Comparison of ENCODE assay signal across 8 mouse cellular contexts in genomic region chrX:164419471-164419939, GRCm38 (mm10). TPM values are rescaled to one million over a fixed set of nuclear protein-coding genes. Genes with fewer than 3 reads are reported as not detected.
DNase-seq lines count a peak whose midpoint lies in the region; ATAC-seq and TF ChIP-seq lines count a peak whose summit lies in the region.

TSS of gene Piga (plus strand) at chrX:164419787.

- peak within 1 kb of the TSS; percentile 52 for H3K4me2 ChIP-seq in forebrain, embryonic 15.5 days (replicated peaks)
- H3K4me2 ChIP-seq in lung, embryonic 14.5 days, result peak within 1 kb of the TSS; percentile 55

- H3K9me3 ChIP-seq in ES-E14 (ENCODE audit: control insufficient read depth, insufficient read depth, low read depth, low read length), result no peaks in the 10 kb centered on the region
- H3K9me3 ChIP-seq in forebrain, embryonic 15.5 days, result no peaks in the 10 kb centered on the region
- H3K9me3 ChIP-seq in lung, embryonic 14.5 days (ENCODE audit: low read depth, low read length), result no peaks in the 10 kb centered on the region

- no peak for TF ChIP-seq POLR2A in olfactory bulb, adult 2 months (IDR thresholded peaks at IDR 0.05; ENCODE audit: insufficient read depth, low read depth, low read length)
- peak; percentile 52; the same call in 1 of the 2 replicates for TF ChIP-seq POLR2A in thymus, adult 2 months (IDR thresholded peaks at IDR 0.05; ENCODE audit: control insufficient read depth, extremely low read depth, insufficient read depth, low read length, poor library complexity)

- DNase-seq in ES-E14 (ENCODE audit: low read depth, low spot score), result peak; percentile 81
- DNase-seq in cerebellum, adult 11-12 months, result peak; percentile 96
- DNase-seq in heart, postnatal 36 days, result peak; percentile 82 to 85
- peak; percentile 89 to 94 for DNase-seq in layer of hippocampus, adult 2 months (ENCODE audit: low spot score in 2 of 2)
- DNase-seq in lung, embryonic 14.5 days, result peak; percentile 96
- peak; percentile 83 for DNase-seq in thymus, adult 2 months

- TF ChIP-seq CTCF in layer of hippocampus, adult 2 months (conservative IDR thresholded peaks at IDR 0.05), result no peak
- TF ChIP-seq CTCF in lung, embryonic 14.5 days (IDR thresholded peaks at IDR 0.05; ENCODE audit: low read depth), result no peak
- TF ChIP-seq CTCF in olfactory bulb, adult 2 months (IDR thresholded peaks at IDR 0.05; ENCODE audit: insufficient read depth, low read depth, low read length), result no peak
- peak; percentile 60; the same call in 1 of the 2 replicates for TF ChIP-seq CTCF in thymus, adult 2 months (IDR thresholded peaks at IDR 0.05; ENCODE audit: borderline replicate concordance, control insufficient read depth, extremely low read depth, insufficient read depth, low read length, poor library complexity)

- H3K36me3 ChIP-seq in ES-E14 (ENCODE audit: control insufficient read depth, insufficient read depth, low read length, poor library complexity, severe bottlenecking), result peaks cover 6% of the 10 kb centered on the region
- no peaks in the 10 kb centered on the region for H3K36me3 ChIP-seq in forebrain, embryonic 15.5 days
- H3K36me3 ChIP-seq in lung, embryonic 14.5 days (ENCODE audit: insufficient read depth), result peaks cover 20% of the 10 kb centered on the region
- H3K36me3 ChIP-seq in thymus, adult 2 months (ENCODE audit: control insufficient read depth, insufficient read depth, low read length), result peaks cover 10% of the 10 kb centered on the region

- 26% methylated on average over 40 of the region's 40 CpGs for WGBS in forebrain, embryonic 15.5 days
- 8% methylated on average over 36 of the region's 40 CpGs for WGBS in lung, embryonic 14.5 days
- WGBS in olfactory bulb, adult 2 months, result 10% methylated on average over 40 of the region's 40 CpGs
- WGBS in thymus, adult 2 months, result under 1% methylated on average over 40 of the region's 40 CpGs

- H3K4me3 ChIP-seq in ES-E14 (ENCODE audit: insufficient read depth in 1 of 2, low read depth in 1 of 2, low read length in 2 of 2, poor library complexity in 1 of 2, severe bottlenecking in 1 of 2), result peak within 1 kb of the TSS; percentile 84 to 89
- peak within 1 kb of the TSS; percentile 59 for H3K4me3 ChIP-seq in forebrain, embryonic 15.5 days
- peak within 1 kb of the TSS; percentile 71 for H3K4me3 ChIP-seq in layer of hippocampus, adult 2 months
- peak within 1 kb of the TSS; percentile 55 for H3K4me3 ChIP-seq in lung, embryonic 14.5 days (ENCODE audit: low read depth, low read length)
- H3K4me3 ChIP-seq in olfactory bulb, adult 2 months (ENCODE audit: insufficient read depth, low read depth, low read length), result peak within 1 kb of the TSS; percentile 92
- H3K4me3 ChIP-seq in thymus, adult 2 months (ENCODE audit: control insufficient read depth, insufficient read depth, low read length), result peak within 1 kb of the TSS; percentile 97

- H3K27ac ChIP-seq in ES-E14 (ENCODE audit: insufficient read depth, low read depth, low read length, poor library complexity, severe bottlenecking), result peak within 1 kb of the TSS; percentile 34; the same call in 1 of the 2 replicates
- H3K27ac ChIP-seq in forebrain, embryonic 15.5 days (replicated peaks), result peak within 1 kb of the TSS; percentile 57; the same call in 1 of the 2 replicates
- peak within 1 kb of the TSS; percentile 73 for H3K27ac ChIP-seq in layer of hippocampus, adult 2 months
- peak within 1 kb of the TSS; percentile 69 for H3K27ac ChIP-seq in lung, embryonic 14.5 days (ENCODE audit: low read depth)
- H3K27ac ChIP-seq in olfactory bulb, adult 2 months (ENCODE audit: insufficient read depth, low read depth, low read length), result 0 out of 2 replicates have a peak within 1 kb of the TSS, but pooled peaks have one; percentile 64
- H3K27ac ChIP-seq in thymus, adult 2 months (ENCODE audit: control insufficient read depth, insufficient read depth, low read length), result peak within 1 kb of the TSS; percentile 63

- ATAC-seq in forebrain, embryonic 15.5 days (replicated peaks), result peak; percentile 100
- peak; percentile 99 for ATAC-seq in lung, embryonic 14.5 days (ENCODE audit: insufficient read depth)

- in situ Hi-C loops in ES-E14 (cut with MboI; ENCODE audit: low sequenced_read_pairs in 2 of 2, unreplicated experiment in 2 of 2), result no loop called here

- no peaks in the 10 kb centered on the region for H3K27me3 ChIP-seq in forebrain, embryonic 15.5 days
- H3K27me3 ChIP-seq in lung, embryonic 14.5 days (ENCODE audit: insufficient read depth, low read length), result no peaks in the 10 kb centered on the region
- no peaks in the 10 kb centered on the region for H3K27me3 ChIP-seq in thymus, adult 2 months (ENCODE audit: control insufficient read depth, insufficient read depth, low read length)

- H3K4me1 ChIP-seq in ES-E14 (ENCODE audit: control insufficient read depth in 2 of 2, insufficient read depth in 2 of 2, low read length in 2 of 2, poor library complexity in 1 of 2), result no peaks in the 10 kb centered on the region; a peak in 1 of 4 replicates
- H3K4me1 ChIP-seq in forebrain, embryonic 15.5 days, result peaks cover 11% of the 10 kb centered on the region
- no peaks in the 10 kb centered on the region for H3K4me1 ChIP-seq in lung, embryonic 14.5 days (ENCODE audit: insufficient read depth)
- no peaks in the 10 kb centered on the region for H3K4me1 ChIP-seq in olfactory bulb, adult 2 months (ENCODE audit: control insufficient read depth, insufficient read depth, low read length)
- no peaks in the 10 kb centered on the region; the same call in 1 of the 2 replicates for H3K4me1 ChIP-seq in thymus, adult 2 months (replicated peaks; ENCODE audit: control insufficient read depth, insufficient read depth, low read length)

- intact Hi-C loops in heart, postnatal 36 days (cut with DNase I), result loop anchor here (10.0 kb wide), 2 partner anchors 345 to 465 kb away; partner anchors contain the start of genes Siah1b and Zrsr2

- H3K9ac ChIP-seq in ES-E14 (ENCODE audit: insufficient read depth, low read depth, low read length, poor library complexity, severe bottlenecking), result peak within 1 kb of the TSS; percentile 84
- peak within 1 kb of the TSS; percentile 50 for H3K9ac ChIP-seq in forebrain, embryonic 15.5 days (replicated peaks)
- peak within 1 kb of the TSS; percentile 64 for H3K9ac ChIP-seq in lung, embryonic 14.5 days

TF ChIP-seq in ES-E14, 5 proteins besides CTCF, POLR2A, EP300 and RAD21:
- TF ChIP-seq CHD2 (IDR thresholded peaks at IDR 0.05; ENCODE audit: low read depth, low read length) (no peak), MAFK (IDR thresholded peaks at IDR 0.05; ENCODE audit: insufficient read depth, low read depth, low read length) (no peak), HCFC1 (IDR thresholded peaks at IDR 0.05; ENCODE audit: borderline replicate concordance, insufficient read depth, low read length) (0 out of 2 replicates have a peak, but pooled peaks have one; percentile 18)

RNA-seq across cellular contexts. Expression of gene Piga, which starts in this region (rescaled TPM):
- total RNA-seq in ES-E14 (2012; rRNA removed), result 14.2 TPM in 2 replicates
- 8.0 and 8.5 TPM in 2 replicates for polyA plus RNA-seq in forebrain, embryonic 15.5 days (2015; fragmentation: Nextera tagmentation; extraction: Ambion mirVana)
- 1 to 10 TPM; 2.2 to 2.3 TPM for total RNA-seq in heart, postnatal 36 days (2021)
- total RNA-seq in layer of hippocampus, adult 2 months (2021), result 1 to 10 TPM; 7.0 to 9.4 TPM
- 21.3 and 23.3 TPM in 2 replicates for polyA plus RNA-seq in lung, embryonic 14.5 days (2014; fragmentation: Nextera tagmentation; extraction: Ambion mirVana)
- polyA plus RNA-seq in olfactory bulb, adult 2 months (2012; ENCODE audit: insufficient read depth, insufficient read length, low replicate concordance, missing spikeins), result not detected in 2 replicates
- 7.2 and 7.4 TPM in 2 replicates for polyA plus RNA-seq in thymus, adult 2 months (2012; rRNA removed)

Comparison
In these comparisons a context has a peak if more than half of its experiments do, and no peak if none do; other contexts are left out.
1. Peak in every context shown above with its lines: DNase-seq, ATAC-seq, H3K4me3 ChIP-seq and H3K27ac ChIP-seq.